Mouse (Mus musculus): ENCODE measurements around the gene Ccl20. TPM values are rescaled to one million over a fixed set of nuclear protein-coding genes. Genes with fewer than 3 reads are reported as not detected.

Gene Ccl20
- total and polyA plus RNA-seq, 3 experiments = 0.20 TPM; not detected in 2

DNA sequence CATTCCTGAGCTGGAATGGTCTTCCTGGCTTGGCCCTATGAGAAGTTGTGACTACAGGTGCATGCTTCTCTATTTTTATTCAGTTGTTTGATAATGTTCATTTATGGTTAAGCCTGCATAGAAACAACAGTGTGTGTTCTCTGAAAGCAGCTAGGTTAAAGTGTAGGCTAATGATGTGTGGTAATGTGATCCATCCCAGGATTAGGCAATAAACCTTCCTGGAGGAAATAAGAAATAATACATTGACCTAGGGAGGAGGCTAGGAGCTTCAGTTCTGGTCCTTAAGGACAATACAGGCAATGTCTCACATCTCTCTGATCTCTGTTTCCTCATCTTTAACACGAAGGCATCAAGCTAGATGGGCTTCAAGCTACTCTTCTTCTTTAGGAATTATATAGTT, 11.1 kb upstream of the Ccl20 start:
- Histone ChIP-seq H3K36me3 (ENCODE audit: control insufficient read depth, insufficient read depth, low read length) (no peaks in the 10 kb centered on the region), H3K4me3 (no peak overlapping the region), H3K4me1 (ENCODE audit: control insufficient read depth, insufficient read depth, low read length) (no peaks in the 10 kb centered on the region), H3K79me2 (replicated peaks; ENCODE audit: control insufficient read depth, insufficient read depth, low read length) (no peaks in the 10 kb centered on the region), H3K9ac (ENCODE audit: low read depth, low read length) (no peak overlapping the region), H3K27ac (no peak overlapping the region), H3K27me3 (ENCODE audit: control insufficient read depth, insufficient read depth, low read length) (no peaks in the 10 kb centered on the region)
- TF ChIP-seq CTCF (IDR thresholded peaks at IDR 0.05) (no peak), EP300 (IDR thresholded peaks at IDR 0.05; ENCODE audit: insufficient read depth, low read depth, low read length) (no peak), POLR2A (IDR thresholded peaks at IDR 0.05; ENCODE audit: insufficient read depth, low read depth, low read length) (no peak)
- 67% methylated on average over 1 of the region's 1 CpGs for WGBS
- DNase-seq = no peak
- intact Hi-C loops (cut with DNase I) = no loop called here

DNA sequence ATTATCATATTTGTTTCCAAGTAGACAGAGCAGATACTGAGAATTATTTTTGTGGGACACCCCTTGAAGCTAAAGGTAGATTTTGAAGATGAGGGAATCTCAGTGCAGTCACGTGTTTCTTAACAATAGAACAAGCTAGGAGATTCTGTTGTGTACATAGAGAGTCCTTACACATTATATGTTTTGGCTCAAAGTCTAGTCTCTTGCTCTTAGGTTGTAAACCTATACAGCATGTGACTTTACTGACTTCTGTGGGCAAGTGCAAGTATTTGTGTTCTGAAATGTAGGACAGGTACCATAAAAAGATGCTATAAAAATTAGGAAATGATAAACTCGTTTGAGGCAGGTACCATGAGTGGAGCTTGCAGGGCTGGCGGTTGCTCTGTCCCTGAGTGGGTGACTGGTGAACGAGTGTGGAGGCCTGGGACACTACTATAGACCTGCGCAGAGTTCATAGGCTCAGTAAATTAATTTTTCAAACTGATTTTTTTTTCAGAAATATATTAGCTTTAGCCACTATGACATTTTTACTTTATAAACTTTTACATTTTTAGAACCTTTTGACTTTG, 9.1 kb upstream of the Ccl20 start:
- Histone ChIP-seq H3K27ac (no peak overlapping the region), H3K27me3 (ENCODE audit: control insufficient read depth, insufficient read depth, low read length) (no peaks in the 10 kb centered on the region), H3K4me3 (no peak overlapping the region), H3K9ac (ENCODE audit: low read depth, low read length) (no peak overlapping the region), H3K4me1 (ENCODE audit: control insufficient read depth, insufficient read depth, low read length) (no peaks in the 10 kb centered on the region), H3K36me3 (ENCODE audit: control insufficient read depth, insufficient read depth, low read length) (no peaks in the 10 kb centered on the region), H3K79me2 (replicated peaks; ENCODE audit: control insufficient read depth, insufficient read depth, low read length) (no peaks in the 10 kb centered on the region)
- WGBS = 75% methylated on average over 5 of the region's 5 CpGs
- no peak for DNase-seq
- TF ChIP-seq POLR2A (IDR thresholded peaks at IDR 0.05; ENCODE audit: insufficient read depth, low read depth, low read length) (no peak), CTCF (IDR thresholded peaks at IDR 0.05) (no peak), EP300 (IDR thresholded peaks at IDR 0.05; ENCODE audit: insufficient read depth, low read depth, low read length) (no peak)
- intact Hi-C loops (cut with DNase I) = no loop called here

DNA sequence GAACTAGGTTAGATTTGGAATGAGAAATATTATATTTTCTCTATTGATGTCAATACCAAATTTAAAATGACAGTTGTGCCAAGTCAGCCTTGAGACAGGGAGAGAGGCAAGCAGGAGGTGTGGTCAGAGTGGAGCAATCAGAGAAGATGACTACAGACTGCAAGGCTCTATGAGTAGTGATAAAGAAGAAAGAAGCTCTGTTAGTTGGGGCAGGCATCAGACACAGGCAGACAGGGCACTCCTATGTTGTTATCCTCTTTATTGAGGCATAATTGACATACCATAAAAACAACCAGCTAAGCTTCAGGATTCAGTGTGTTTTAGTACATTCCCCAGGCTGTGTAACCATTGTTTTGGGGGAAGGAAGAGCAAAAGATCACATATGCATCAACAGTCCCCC, 5.6 kb upstream of the Ccl20 start:
- Histone ChIP-seq H3K79me2 (replicated peaks; ENCODE audit: control insufficient read depth, insufficient read depth, low read length) (no peaks in the 10 kb centered on the region), H3K9ac (ENCODE audit: low read depth, low read length) (no peak overlapping the region), H3K4me3 (no peak overlapping the region), H3K36me3 (ENCODE audit: control insufficient read depth, insufficient read depth, low read length) (no peaks in the 10 kb centered on the region), H3K27me3 (ENCODE audit: control insufficient read depth, insufficient read depth, low read length) (no peaks in the 10 kb centered on the region), H3K4me1 (ENCODE audit: control insufficient read depth, insufficient read depth, low read length) (no peaks in the 10 kb centered on the region), H3K27ac (no peak overlapping the region)
- intact Hi-C loops (cut with DNase I) = no loop called here
- TF ChIP-seq POLR2A (IDR thresholded peaks at IDR 0.05; ENCODE audit: insufficient read depth, low read depth, low read length) = no peak
- no peak for TF ChIP-seq EP300 (IDR thresholded peaks at IDR 0.05; ENCODE audit: insufficient read depth, low read depth, low read length)
- no peak for TF ChIP-seq CTCF (IDR thresholded peaks at IDR 0.05)
- no peak for DNase-seq

DNA sequence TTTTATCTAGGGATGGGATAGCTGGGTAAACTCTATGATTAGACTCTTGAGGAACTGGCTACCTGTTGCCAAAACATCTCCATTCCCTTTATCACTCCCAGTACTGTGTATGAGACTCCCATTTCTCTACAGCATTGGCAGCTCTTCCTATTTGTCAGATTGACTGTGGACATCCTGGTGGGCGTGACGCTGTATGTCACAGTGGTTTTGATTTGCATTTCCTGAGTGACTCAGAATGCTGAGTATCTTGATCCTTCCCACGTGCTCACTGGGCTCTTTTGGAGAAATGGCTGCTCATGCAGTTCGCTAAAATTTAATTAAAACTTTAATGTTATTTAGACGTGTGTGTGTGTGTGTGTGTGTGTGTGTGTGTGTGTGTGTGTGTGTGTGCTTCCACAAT, 4.8 kb upstream of the Ccl20 start:
- H3K27ac ChIP-seq = no peak overlapping the region
- DNase-seq = no peak
- intact Hi-C loops (cut with DNase I) = no loop called here
- no peak overlapping the region for H3K9ac ChIP-seq (ENCODE audit: low read depth, low read length)
- no peaks in the 10 kb centered on the region for H3K27me3 ChIP-seq (ENCODE audit: control insufficient read depth, insufficient read depth, low read length)
- no peak overlapping the region for H3K4me3 ChIP-seq
- TF ChIP-seq EP300 (IDR thresholded peaks at IDR 0.05; ENCODE audit: insufficient read depth, low read depth, low read length) (no peak), CTCF (IDR thresholded peaks at IDR 0.05) (no peak)
- no peaks in the 10 kb centered on the region for H3K79me2 ChIP-seq (replicated peaks; ENCODE audit: control insufficient read depth, insufficient read depth, low read length)
- no peaks in the 10 kb centered on the region for H3K4me1 ChIP-seq (ENCODE audit: control insufficient read depth, insufficient read depth, low read length)
- no peaks in the 10 kb centered on the region for H3K36me3 ChIP-seq (ENCODE audit: control insufficient read depth, insufficient read depth, low read length)
- 53% methylated on average over 5 of the region's 5 CpGs for WGBS

DNA sequence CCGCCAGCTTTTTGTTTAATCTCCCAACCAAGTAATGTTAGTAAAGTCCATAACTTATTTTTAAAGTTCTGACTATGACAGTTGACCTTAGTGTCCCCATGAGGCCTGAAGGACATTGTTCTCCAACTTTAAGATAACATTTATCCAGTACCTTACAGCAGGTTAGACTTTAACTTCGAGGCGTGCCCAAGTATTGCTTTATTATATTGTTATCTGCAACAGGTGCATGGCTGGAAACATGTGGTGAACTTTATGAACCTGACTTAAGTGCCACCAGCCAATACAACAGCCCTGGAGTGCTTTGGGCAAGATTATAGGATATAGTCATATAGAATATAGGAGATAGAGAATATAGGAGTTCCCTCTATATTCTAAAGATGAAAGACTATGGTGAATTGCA, 651 bp downstream of the Ccl20 start:
- Histone ChIP-seq H3K4me3 (no peak overlapping the region), H3K27me3 (ENCODE audit: control insufficient read depth, insufficient read depth, low read length) (no peaks in the 10 kb centered on the region), H3K4me1 (ENCODE audit: control insufficient read depth, insufficient read depth, low read length) (peaks cover 1% of the 10 kb centered on the region; the same call in 1 of the 2 replicates), H3K27ac (no peak overlapping the region), H3K79me2 (replicated peaks; ENCODE audit: control insufficient read depth, insufficient read depth, low read length) (no peaks in the 10 kb centered on the region), H3K36me3 (ENCODE audit: control insufficient read depth, insufficient read depth, low read length) (no peaks in the 10 kb centered on the region), H3K9ac (ENCODE audit: low read depth, low read length) (no peak overlapping the region)
- TF ChIP-seq EP300 (IDR thresholded peaks at IDR 0.05; ENCODE audit: insufficient read depth, low read depth, low read length) (no peak), POLR2A (IDR thresholded peaks at IDR 0.05; ENCODE audit: insufficient read depth, low read depth, low read length) (no peak)
- no peak for DNase-seq
- WGBS = 91% methylated on average over 3 of the region's 3 CpGs
- intact Hi-C loops (cut with DNase I) = no loop called here

DNA sequence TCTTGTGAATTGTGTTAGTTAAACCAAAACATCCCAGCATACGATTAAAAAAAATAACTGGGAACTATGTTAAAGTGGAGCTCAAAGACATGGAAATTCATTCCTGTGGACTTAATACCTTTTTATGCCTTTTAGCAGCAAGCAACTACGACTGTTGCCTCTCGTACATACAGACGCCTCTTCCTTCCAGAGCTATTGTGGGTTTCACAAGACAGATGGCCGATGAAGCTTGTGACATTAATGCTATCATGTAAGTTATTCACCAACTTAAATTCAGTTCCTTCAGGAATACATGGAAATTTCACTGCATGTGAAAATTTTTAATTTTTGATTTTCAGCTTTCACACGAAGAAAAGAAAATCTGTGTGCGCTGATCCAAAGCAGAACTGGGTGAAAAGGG, 1.1 kb downstream of the Ccl20 start:
- no peaks in the 10 kb centered on the region for H3K36me3 ChIP-seq (ENCODE audit: control insufficient read depth, insufficient read depth, low read length)
- H3K4me1 ChIP-seq (ENCODE audit: control insufficient read depth, insufficient read depth, low read length) = peaks cover 1% of the 10 kb centered on the region; the same call in 1 of the 2 replicates
- 89% methylated on average over 7 of the region's 7 CpGs for WGBS
- intact Hi-C loops (cut with DNase I) = no loop called here
- DNase-seq = no peak
- H3K79me2 ChIP-seq (replicated peaks; ENCODE audit: control insufficient read depth, insufficient read depth, low read length) = no peaks in the 10 kb centered on the region
- H3K27ac ChIP-seq = no peak overlapping the region
- TF ChIP-seq EP300 (IDR thresholded peaks at IDR 0.05; ENCODE audit: insufficient read depth, low read depth, low read length) (no peak), POLR2A (IDR thresholded peaks at IDR 0.05; ENCODE audit: insufficient read depth, low read depth, low read length) (no peak), CTCF (IDR thresholded peaks at IDR 0.05) (no peak)
- no peaks in the 10 kb centered on the region for H3K27me3 ChIP-seq (ENCODE audit: control insufficient read depth, insufficient read depth, low read length)
- no peak overlapping the region for H3K4me3 ChIP-seq
- no peak overlapping the region for H3K9ac ChIP-seq (ENCODE audit: low read depth, low read length)

All from heart, adult 2 months (tissue).